Mouse (Mus musculus): ENCODE data around the gene Accs. TPM values are rescaled to one million over a fixed set of nuclear protein-coding genes. Genes with fewer than 3 reads are reported as not detected.

The Accs gene
- polyA plus RNA-seq, 1 experiment from 2014 or later: 7.5 TPM

DNA sequence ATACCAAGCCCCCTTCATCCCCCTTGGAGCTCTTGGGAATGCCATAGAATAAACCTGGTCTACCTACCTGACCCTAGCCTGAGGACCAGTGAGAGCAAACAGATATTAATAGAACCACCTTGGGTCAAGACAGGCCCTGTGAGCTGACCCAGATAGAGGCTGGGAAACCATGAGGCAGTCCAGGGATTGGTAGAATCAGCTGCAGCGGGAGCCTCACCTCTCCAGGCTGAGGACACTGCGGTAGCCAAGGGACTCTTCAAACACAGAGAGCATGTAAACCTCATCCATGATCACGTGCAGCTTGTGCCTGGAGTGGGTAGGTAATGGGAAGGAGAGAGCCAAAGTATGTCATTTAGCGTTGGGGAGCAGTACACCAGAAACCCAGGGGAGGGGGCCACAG lies 10.8 kb downstream of the Accs start:
- Histone ChIP-seq H3K4me2 (replicated peaks; ENCODE audit: low read depth, low read length) (no peak overlapping the region), H3K9me3 (ENCODE audit: control insufficient read depth, low read length) (no peaks in the 10 kb centered on the region; the same call in 1 of the 2 replicates), H3K27me3 (ENCODE audit: control insufficient read depth, insufficient read depth, low read length) (no peaks in the 10 kb centered on the region), H3K9ac (ENCODE audit: low read depth, low read length) (no peak overlapping the region), H3K4me1 (replicated peaks; ENCODE audit: control insufficient read depth, insufficient read depth, low read length) (no peaks in the 10 kb centered on the region), H3K27ac (ENCODE audit: low read depth, low read length) (no peak overlapping the region), H3K4me3 (ENCODE audit: low read depth, low read length) (no peak overlapping the region), H3K36me3 (ENCODE audit: control insufficient read depth, insufficient read depth, low read length) (peaks cover 5% of the 10 kb centered on the region; the same call in 1 of the 2 replicates)
- no peak for ATAC-seq (ENCODE audit: low FRiP score)
- no peak for DNase-seq (ENCODE audit: low spot score)
- 93% methylated on average over 4 of the region's 4 CpGs for WGBS

DNA sequence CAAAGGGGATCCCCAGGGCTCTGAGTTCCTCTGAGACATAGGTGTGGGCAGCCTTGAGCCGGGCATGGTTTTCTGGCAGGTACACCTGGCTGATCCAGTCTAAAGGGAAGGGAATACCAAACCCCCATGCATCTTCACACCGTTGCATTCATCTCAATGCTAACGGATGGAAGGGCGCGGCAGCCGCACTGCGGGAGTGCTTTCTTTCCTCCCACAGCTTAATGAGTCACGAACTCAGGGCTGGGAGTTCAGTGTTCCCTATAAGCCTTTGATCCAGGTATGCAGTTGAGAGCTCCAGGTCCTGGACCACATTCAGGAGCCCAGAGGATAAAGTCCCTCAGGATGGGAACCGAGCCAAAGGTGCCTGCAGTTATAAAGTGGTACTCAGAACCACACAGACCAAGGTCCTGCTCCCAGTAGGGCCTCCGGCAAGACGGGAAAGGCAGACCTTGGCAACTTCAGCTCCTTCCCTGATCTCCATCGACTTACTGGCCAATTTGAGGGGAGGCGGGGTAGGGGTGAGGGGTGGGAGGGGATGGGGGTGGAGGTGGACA lies 13.4 kb downstream of the Accs start:
- Histone ChIP-seq H3K27ac (ENCODE audit: low read depth, low read length) (no peak overlapping the region), H3K9me3 (ENCODE audit: control insufficient read depth, low read length) (no peaks in the 10 kb centered on the region; the same call in 1 of the 2 replicates), H3K36me3 (ENCODE audit: control insufficient read depth, insufficient read depth, low read length) (peaks cover 5% of the 10 kb centered on the region; the same call in 1 of the 2 replicates), H3K4me3 (ENCODE audit: low read depth, low read length) (no peak overlapping the region), H3K27me3 (ENCODE audit: control insufficient read depth, insufficient read depth, low read length) (no peaks in the 10 kb centered on the region), H3K4me2 (replicated peaks; ENCODE audit: low read depth, low read length) (no peak overlapping the region), H3K4me1 (replicated peaks; ENCODE audit: control insufficient read depth, insufficient read depth, low read length) (no peaks in the 10 kb centered on the region), H3K9ac (ENCODE audit: low read depth, low read length) (no peak overlapping the region)
- ATAC-seq (ENCODE audit: low FRiP score) (no peak), DNase-seq (ENCODE audit: low spot score) (no peak)
- 75% methylated on average over 13 of the region's 13 CpGs for WGBS

DNA sequence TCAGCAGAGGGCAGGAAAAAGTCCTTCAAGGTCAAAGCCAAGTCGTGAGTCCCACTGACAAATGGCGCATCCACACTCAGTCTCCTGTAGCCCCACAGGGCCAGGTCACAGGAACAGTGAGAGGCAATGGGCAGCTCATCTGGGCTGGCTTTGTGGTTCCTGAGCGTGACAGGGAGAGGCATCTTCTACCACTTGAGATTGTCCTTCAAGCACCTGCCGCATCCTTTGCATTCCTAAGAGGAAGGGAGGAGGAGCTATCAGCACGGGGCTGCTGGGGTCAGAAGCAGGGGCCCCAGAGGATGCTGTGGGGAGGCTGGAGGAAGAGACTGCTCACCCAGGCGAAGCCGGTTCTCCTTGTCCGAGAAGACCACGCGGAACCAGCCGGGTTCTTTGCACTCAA lies 14.1 kb downstream of the Accs start:
- Histone ChIP-seq H3K4me1 (replicated peaks; ENCODE audit: control insufficient read depth, insufficient read depth, low read length) (no peaks in the 10 kb centered on the region), H3K4me2 (replicated peaks; ENCODE audit: low read depth, low read length) (no peak overlapping the region), H3K36me3 (ENCODE audit: control insufficient read depth, insufficient read depth, low read length) (peaks cover 5% of the 10 kb centered on the region; the same call in 1 of the 2 replicates), H3K27me3 (ENCODE audit: control insufficient read depth, insufficient read depth, low read length) (no peaks in the 10 kb centered on the region), H3K9ac (ENCODE audit: low read depth, low read length) (no peak overlapping the region), H3K27ac (ENCODE audit: low read depth, low read length) (no peak overlapping the region), H3K9me3 (ENCODE audit: control insufficient read depth, low read length) (no peaks in the 10 kb centered on the region; the same call in 1 of the 2 replicates), H3K4me3 (ENCODE audit: low read depth, low read length) (no peak overlapping the region)
- no peak for ATAC-seq (ENCODE audit: low FRiP score)
- 76% methylated on average over 11 of the region's 11 CpGs for WGBS
- DNase-seq (ENCODE audit: low spot score): no peak

GRCm38 (mm10) chr2:93823519-93823918 lies 26.2 kb downstream of the Accs start:
- H3K27ac ChIP-seq (ENCODE audit: low read depth, low read length): no peak overlapping the region
- H3K4me1 ChIP-seq (replicated peaks; ENCODE audit: control insufficient read depth, insufficient read depth, low read length): peaks cover 5% of the 10 kb centered on the region; the same call in 1 of the 2 replicates
- H3K4me3 ChIP-seq (ENCODE audit: low read depth, low read length): no peak overlapping the region
- ATAC-seq (ENCODE audit: low FRiP score): no peak
- no peaks in the 10 kb centered on the region for H3K27me3 ChIP-seq (ENCODE audit: control insufficient read depth, insufficient read depth, low read length)
- H3K36me3 ChIP-seq (ENCODE audit: control insufficient read depth, insufficient read depth, low read length): no peaks in the 10 kb centered on the region
- H3K9ac ChIP-seq (ENCODE audit: low read depth, low read length): no peak overlapping the region
- WGBS: 19% methylated on average over 8 of the region's 8 CpGs
- DNase-seq (ENCODE audit: low spot score): peak; percentile 94
- no peaks in the 10 kb centered on the region for H3K9me3 ChIP-seq (ENCODE audit: control insufficient read depth, low read length)
- no peak overlapping the region for H3K4me2 ChIP-seq (replicated peaks; ENCODE audit: low read depth, low read length)

DNA sequence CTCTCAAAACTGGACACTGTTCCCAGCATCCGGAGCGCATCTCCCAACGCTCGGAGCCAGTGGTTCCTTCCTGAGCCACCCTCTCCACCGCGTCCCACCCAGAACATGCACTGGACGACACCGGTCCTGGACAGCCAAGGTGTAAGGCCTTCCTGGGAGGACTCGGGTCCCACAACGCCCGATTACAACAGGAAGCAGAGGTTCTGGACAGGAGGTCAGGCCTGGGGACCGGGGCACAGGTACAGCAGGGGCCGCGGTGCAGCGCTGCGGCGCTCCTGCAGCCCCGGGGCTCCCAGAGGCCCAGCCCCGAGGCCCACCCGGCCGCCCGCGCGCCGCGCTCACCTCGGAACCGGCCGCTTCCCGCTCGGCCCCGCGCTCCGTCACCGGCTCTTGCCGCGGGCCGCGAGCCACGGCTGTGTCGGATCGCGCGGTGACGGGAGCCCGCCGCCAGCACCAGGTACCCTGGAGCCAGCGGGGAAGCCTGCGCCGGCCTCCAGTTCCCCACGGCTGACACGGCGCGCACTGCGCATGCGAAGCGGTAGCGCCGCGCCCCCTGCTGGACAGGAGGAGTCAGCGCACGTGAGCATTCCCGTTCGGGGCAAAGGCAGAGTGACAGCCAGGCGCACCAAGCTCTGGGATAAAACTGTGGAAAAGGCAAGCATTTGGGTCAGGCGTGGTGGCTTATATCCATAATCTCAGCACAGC lies 27.5 kb downstream of the Accs start, which contains the start of gene Ext2:
TSS of gene Ext2 (minus strand) at position 524 of the 705 bp plus-strand sequence.
- peak within 1 kb of the TSS; percentile 87 for H3K9ac ChIP-seq (ENCODE audit: low read depth, low read length)
- peaks cover 5% of the 10 kb centered on the region; the same call in 1 of the 2 replicates for H3K4me1 ChIP-seq (replicated peaks; ENCODE audit: control insufficient read depth, insufficient read depth, low read length)
- ATAC-seq (ENCODE audit: low FRiP score) (peak; percentile 94), DNase-seq (ENCODE audit: low spot score) (peak; percentile 94)
- H3K27me3 ChIP-seq (ENCODE audit: control insufficient read depth, insufficient read depth, low read length): no peaks in the 10 kb centered on the region
- no peaks in the 10 kb centered on the region for H3K36me3 ChIP-seq (ENCODE audit: control insufficient read depth, insufficient read depth, low read length)
- peak within 1 kb of the TSS; percentile 78 for H3K4me3 ChIP-seq (ENCODE audit: low read depth, low read length)
- H3K27ac ChIP-seq (ENCODE audit: low read depth, low read length): no peak within 1 kb of the TSS
- WGBS: under 1% methylated on average over 64 of the region's 66 CpGs
- H3K4me2 ChIP-seq (replicated peaks; ENCODE audit: low read depth, low read length): peak within 1 kb of the TSS; percentile 76
- no peaks in the 10 kb centered on the region for H3K9me3 ChIP-seq (ENCODE audit: control insufficient read depth, low read length)

DNA sequence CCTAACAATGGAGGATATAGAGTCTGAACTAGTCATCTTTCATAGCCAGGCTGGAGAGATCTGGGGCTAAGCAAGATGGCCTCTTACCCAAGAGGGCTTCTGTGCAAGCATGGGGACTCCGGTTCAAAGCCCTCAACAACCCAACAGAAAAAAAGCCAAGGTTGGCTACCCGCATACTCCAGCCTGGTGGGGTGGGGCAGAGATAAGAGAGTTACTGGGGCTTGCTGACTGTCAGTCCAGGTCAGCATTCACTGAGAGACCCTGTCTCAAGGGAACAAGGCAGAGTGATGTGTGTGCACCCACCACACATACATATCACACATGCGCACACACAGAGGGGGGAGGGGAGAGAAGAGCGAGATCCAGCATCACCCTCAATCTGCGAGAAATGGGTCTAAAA lies 32.0 kb downstream of the Accs start:
- WGBS: 97% methylated on average over 5 of the region's 5 CpGs

GRCm38 (mm10) chr2:93813343-93813742 lies 36.4 kb downstream of the Accs start:
- no peak overlapping the region for H3K4me2 ChIP-seq (replicated peaks; ENCODE audit: low read depth, low read length)
- no peak for DNase-seq (ENCODE audit: low spot score)
- H3K9ac ChIP-seq (ENCODE audit: low read depth, low read length): no peak overlapping the region
- H3K36me3 ChIP-seq (ENCODE audit: control insufficient read depth, insufficient read depth, low read length): no peaks in the 10 kb centered on the region; the same call in 1 of the 2 replicates
- no peak overlapping the region for H3K4me3 ChIP-seq (ENCODE audit: low read depth, low read length)
- H3K27me3 ChIP-seq (ENCODE audit: control insufficient read depth, insufficient read depth, low read length): no peaks in the 10 kb centered on the region
- no peaks in the 10 kb centered on the region for H3K9me3 ChIP-seq (ENCODE audit: control insufficient read depth, low read length)
- no peak overlapping the region for H3K27ac ChIP-seq (ENCODE audit: low read depth, low read length)
- WGBS: 93% methylated on average over 22 of the region's 22 CpGs
- no peak for ATAC-seq (ENCODE audit: low FRiP score)
- no peaks in the 10 kb centered on the region for H3K4me1 ChIP-seq (replicated peaks; ENCODE audit: control insufficient read depth, insufficient read depth, low read length)

More for the DNA sequence above, 32.0 kb downstream of the Accs start:
- H3K27me3 ChIP-seq (ENCODE audit: control insufficient read depth, insufficient read depth, low read length): no peaks in the 10 kb centered on the region
- H3K4me1 ChIP-seq (replicated peaks; ENCODE audit: control insufficient read depth, insufficient read depth, low read length): peaks cover 5% of the 10 kb centered on the region; the same call in 1 of the 2 replicates
- H3K4me2 ChIP-seq (replicated peaks; ENCODE audit: low read depth, low read length): no peak overlapping the region
- ATAC-seq (ENCODE audit: low FRiP score): no peak
- H3K36me3 ChIP-seq (ENCODE audit: control insufficient read depth, insufficient read depth, low read length): no peaks in the 10 kb centered on the region
- DNase-seq (ENCODE audit: low spot score): no peak
- H3K27ac ChIP-seq (ENCODE audit: low read depth, low read length): no peak overlapping the region
- no peak overlapping the region for H3K4me3 ChIP-seq (ENCODE audit: low read depth, low read length)
- no peaks in the 10 kb centered on the region for H3K9me3 ChIP-seq (ENCODE audit: control insufficient read depth, low read length)
- H3K9ac ChIP-seq (ENCODE audit: low read depth, low read length): no peak overlapping the region

GRCm38 (mm10) chr2:93811812-93812211 lies 37.9 kb downstream of the Accs start:
- ATAC-seq (ENCODE audit: low FRiP score) (no peak), DNase-seq (ENCODE audit: low spot score) (peak; percentile 79)
- Histone ChIP-seq H3K4me2 (replicated peaks; ENCODE audit: low read depth, low read length) (no peak overlapping the region), H3K4me3 (ENCODE audit: low read depth, low read length) (no peak overlapping the region), H3K4me1 (replicated peaks; ENCODE audit: control insufficient read depth, insufficient read depth, low read length) (no peaks in the 10 kb centered on the region), H3K27me3 (ENCODE audit: control insufficient read depth, insufficient read depth, low read length) (no peaks in the 10 kb centered on the region), H3K9ac (ENCODE audit: low read depth, low read length) (no peak overlapping the region), H3K9me3 (ENCODE audit: control insufficient read depth, low read length) (no peaks in the 10 kb centered on the region), H3K27ac (ENCODE audit: low read depth, low read length) (no peak overlapping the region), H3K36me3 (ENCODE audit: control insufficient read depth, insufficient read depth, low read length) (no peaks in the 10 kb centered on the region; the same call in 1 of the 2 replicates)
- WGBS: 36% methylated on average over 4 of the region's 4 CpGs

DNA sequence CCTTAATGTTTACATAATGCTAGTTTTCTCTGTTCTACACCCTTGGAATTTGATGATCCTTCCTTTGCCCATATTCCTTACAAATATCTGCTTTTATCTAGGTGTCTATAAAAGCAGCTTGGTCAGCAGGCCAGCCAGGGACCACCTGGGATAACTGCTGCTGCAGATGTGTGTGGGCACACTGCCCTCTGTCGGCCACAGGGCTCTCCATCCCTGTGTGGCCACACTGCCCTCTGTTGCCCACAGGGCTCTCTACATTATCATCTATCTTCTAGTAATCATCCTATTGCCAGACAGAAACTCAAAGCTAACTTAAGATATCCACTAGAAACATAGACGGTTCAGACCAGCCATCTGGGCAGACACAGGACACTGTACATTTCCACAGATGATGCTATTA lies 39.8 kb downstream of the Accs start:
- no peak overlapping the region for H3K27ac ChIP-seq (ENCODE audit: low read depth, low read length)
- no peaks in the 10 kb centered on the region; the same call in 1 of the 2 replicates for H3K36me3 ChIP-seq (ENCODE audit: control insufficient read depth, insufficient read depth, low read length)
- H3K9me3 ChIP-seq (ENCODE audit: control insufficient read depth, low read length): no peaks in the 10 kb centered on the region
- ATAC-seq (ENCODE audit: low FRiP score) (no peak), DNase-seq (ENCODE audit: low spot score) (peak; percentile 56)
- H3K27me3 ChIP-seq (ENCODE audit: control insufficient read depth, insufficient read depth, low read length): no peaks in the 10 kb centered on the region
- H3K4me2 ChIP-seq (replicated peaks; ENCODE audit: low read depth, low read length): no peak overlapping the region
- 13% methylated on average over 2 of the region's 2 CpGs for whole genome bisulfite sequencing
- H3K4me1 ChIP-seq (replicated peaks; ENCODE audit: control insufficient read depth, insufficient read depth, low read length): no peaks in the 10 kb centered on the region
- H3K9ac ChIP-seq (ENCODE audit: low read depth, low read length): no peak overlapping the region
- H3K4me3 ChIP-seq (ENCODE audit: low read depth, low read length): no peak overlapping the region

Data from hindbrain, embryonic 11.5 days (tissue).